Mouse (Mus musculus): ENCODE data around the gene Gpr4.

- TF ChIP-seq CTCF (IDR thresholded peaks at IDR 0.05; ENCODE audit: low read depth) (no peak), EP300 (optimal IDR thresholded peaks at IDR 0.05) (no peak)
Observed at GRCm38 (mm10) chr7:19179936-19180335, 32.4 kb upstream of the Gpr4 start.

All from stomach, postnatal 0 days (tissue).